Mouse (Mus musculus) gastrocnemius, adult 2 months (tissue): ENCODE results near the gene Prmt1. TPM values are rescaled to one million over a fixed set of nuclear protein-coding genes. Genes with fewer than 3 reads are reported as not detected.
A peak's percentile ranks its signal among the peaks of the same experiment; 100 is the strongest.

Experiments used
- DNase-seq: peaks from one replicate; pipeline ENCODE4 v3.0.0; 2022
- H3K27ac ChIP-seq: fragments of 200-600 bp; 2 replicates; pipeline ENCODE4 v1.8.1; 2022; ENCODE audit warnings: mild to moderate bottlenecking
- H3K4me3 ChIP-seq: fragments of 200-600 bp; 2 replicates; pipeline ENCODE4 v1.8.1; 2022; ENCODE audit warnings: mild to moderate bottlenecking, moderate library complexity
- CTCF ChIP-seq: fragments of 200-600 bp; IDR thresholded peaks from 2 replicates; pipeline ENCODE4 v1.8.1; 2022; ENCODE audit warnings: antibody characterized with exemption, mild to moderate bottlenecking, moderate library complexity
- intact Hi-C: fragments of 180-260 bp; cut with DNase I; formaldehyde crosslinking; loops from one replicate; pipeline ENCODE4 v1.15.1; 2025
- total RNA-seq, 2 experiments: library from RNA; stranded (reverse); gene quantifications; 2 replicates each; pipeline ENCODE4 v1.2.3; 2021

The Prmt1 gene
- total RNA-seq, 2 experiments from 2014 or later, result 126 to 136 TPM

GRCm38 (mm10) chr7:45019031-45019571 lies 32.7 kb upstream of the Prmt1 start:
- intact Hi-C loops, result loop anchor here (2.0 kb wide), 1 partner anchor 34 kb away; the partner anchor contains the start of gene Prr12
- Histone ChIP-seq H3K27ac (peak overlapping the region; percentile 98), H3K4me3 (peak overlapping the region; percentile 94)
- DNase-seq, result peak; percentile 84
- no peak for TF ChIP-seq CTCF

- DNase-seq, result peak; percentile 93
- intact Hi-C loops, result loop anchor here (2.0 kb wide), 1 partner anchor 35 kb away; the partner anchor contains the start of gene Prr12
- TF ChIP-seq CTCF, result peak; percentile 34; the same call in 1 of the 2 replicates
Measured at GRCm38 (mm10) chr7:45017242-45018061, 31.1 kb upstream of the Prmt1 start, which contains the start of gene Rras. Gene Rras, plus strand, starts transcription at chr7:45017961.

DNA sequence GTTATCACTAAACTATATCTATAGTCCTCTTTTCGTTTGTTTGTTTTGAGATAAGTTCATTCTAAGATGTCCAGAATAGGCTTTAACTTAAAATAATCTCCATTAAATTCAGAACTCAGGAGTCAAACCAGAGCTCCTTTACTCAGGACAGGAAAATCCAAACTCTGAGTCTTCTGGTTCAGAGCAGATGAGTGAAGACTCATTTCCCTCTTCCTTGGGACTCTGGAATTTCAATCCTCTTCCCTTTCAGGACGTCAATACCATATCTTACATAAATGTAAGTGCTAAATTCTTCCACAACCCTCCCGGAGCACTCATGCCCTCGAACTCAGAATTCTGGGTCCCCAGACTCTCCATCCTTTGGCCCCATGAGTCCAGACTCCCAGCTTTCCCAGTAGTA lies 30.4 kb upstream of the Prmt1 start:
- TF ChIP-seq CTCF, result no peak
- intact Hi-C loops, result no loop called here

More at GRCm38 (mm10) chr7:45017242-45018061, 31.1 kb upstream of the Prmt1 start, which contains the start of gene Rras:
- Histone ChIP-seq H3K4me3 (peak within 1 kb of the TSS; percentile 94), H3K27ac (peak within 1 kb of the TSS; percentile 98)

GRCm38 (mm10) chr7:45015957-45016612 lies 29.7 kb upstream of the Prmt1 start, which contains the start of gene Scaf1:
Gene Scaf1, minus strand, starts transcription at chr7:45016363.
- intact Hi-C loops, result loop anchor here (2.0 kb wide), 2 partner anchors 17 to 29 kb away; partner anchors contain the start of genes Bcl2l12 and Prmt1
- no peak for TF ChIP-seq CTCF
- peak within 1 kb of the TSS; percentile 94 for H3K4me3 ChIP-seq

More for the DNA sequence above, 30.4 kb upstream of the Prmt1 start:
- H3K4me3 ChIP-seq, result peak overlapping the region; percentile 94
- H3K27ac ChIP-seq, result peak overlapping the region; percentile 98
- DNase-seq, result no peak

DNA sequence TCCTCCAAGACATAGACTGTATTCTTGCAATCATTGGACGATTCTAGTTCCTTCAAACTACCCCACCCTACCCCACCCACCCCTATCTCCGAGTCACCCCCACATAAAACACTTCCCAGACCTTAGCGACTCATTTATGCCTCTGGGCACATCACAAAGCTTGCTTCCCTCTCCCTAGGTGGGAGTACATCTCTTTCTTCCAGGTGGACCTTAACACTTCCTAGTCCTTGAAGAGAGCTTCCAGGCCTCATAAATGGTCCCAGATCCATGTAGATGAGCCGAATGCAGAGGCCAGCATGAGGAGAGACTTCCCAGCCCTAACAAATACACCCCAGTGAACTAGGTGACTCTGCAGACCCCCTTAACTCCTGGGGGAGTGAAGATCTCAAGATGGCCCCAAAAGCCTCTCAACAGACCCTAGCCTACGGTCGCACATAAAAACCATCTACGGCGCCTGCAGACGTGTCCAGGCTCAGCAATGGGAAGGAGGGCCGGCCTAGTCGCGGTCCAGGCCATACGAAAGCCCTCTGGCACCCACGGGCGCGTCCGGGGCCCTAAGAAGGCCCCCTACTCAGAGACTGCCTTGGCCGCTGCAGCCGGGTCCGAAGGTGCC lies 29.1 kb upstream of the Prmt1 start:
- TF ChIP-seq CTCF, result no peak
- intact Hi-C loops, result loop anchor here (2.0 kb wide), 2 partner anchors 17 to 29 kb away; partner anchors contain the start of genes Bcl2l12 and Prmt1
- DNase-seq, result no peak
- Histone ChIP-seq H3K27ac (peak overlapping the region; percentile 98), H3K4me3 (peak overlapping the region; percentile 94)

More at GRCm38 (mm10) chr7:45015957-45016612, 29.7 kb upstream of the Prmt1 start, which contains the start of gene Scaf1:
- peak within 1 kb of the TSS; percentile 98 for H3K27ac ChIP-seq
- peak; percentile 100 for DNase-seq

GRCm38 (mm10) chr7:45014096-45014451 lies 27.7 kb upstream of the Prmt1 start:
- intact Hi-C loops, result loop anchor here (2.0 to 5.0 kb wide), 3 partner anchors 15 to 117 kb away; partner anchors contain the start of genes Bcl2l12, Fuz and Prmt1
- H3K4me3 ChIP-seq, result no peak overlapping the region
- DNase-seq, result no peak
- H3K27ac ChIP-seq, result no peak overlapping the region
- no peak for TF ChIP-seq CTCF

DNA sequence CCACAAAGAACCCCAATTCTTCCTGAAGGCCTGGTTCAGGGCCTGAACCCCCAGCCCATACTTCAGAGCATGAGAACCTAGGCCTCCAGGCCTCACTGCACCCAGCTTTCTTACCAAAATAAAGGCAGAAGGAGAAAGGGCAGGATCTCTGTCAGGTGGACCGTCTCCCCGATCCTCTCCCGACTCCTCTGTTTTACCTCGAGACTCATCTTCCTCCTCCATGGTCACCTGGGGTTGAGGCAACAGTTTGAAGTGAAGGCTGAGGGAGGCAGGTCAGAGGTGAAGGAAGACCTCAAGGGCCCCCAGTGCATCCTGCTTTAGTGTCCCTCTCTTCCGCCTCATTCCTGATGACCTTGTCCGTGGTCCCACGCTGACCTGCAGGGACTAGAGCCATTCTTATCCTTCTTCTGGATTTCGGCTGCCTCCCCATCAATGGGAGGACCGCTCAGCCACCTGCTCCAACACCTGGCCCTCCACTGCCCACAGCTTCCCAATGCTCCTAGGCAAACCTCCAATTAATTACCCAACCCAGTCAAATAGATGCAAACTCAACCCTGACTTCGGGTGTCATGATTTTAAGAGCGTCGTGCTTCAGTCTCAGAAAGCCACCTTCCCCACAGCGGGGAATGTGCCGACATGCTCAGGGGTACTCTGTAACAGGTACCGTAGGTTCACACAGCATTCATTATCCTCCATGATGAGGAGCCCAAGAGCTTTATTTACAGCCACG lies 27.2 kb upstream of the Prmt1 start:
- Histone ChIP-seq H3K4me3 (no peak overlapping the region), H3K27ac (no peak overlapping the region)
- intact Hi-C loops, result loop anchor here (2.0 to 5.0 kb wide), 3 partner anchors 15 to 116 kb away; partner anchors contain the start of genes Bcl2l12, Fuz and Prmt1
- DNase-seq, result no peak
- no peak for TF ChIP-seq CTCF

- DNase-seq, result no peak
- intact Hi-C loops, result loop anchor here (5.0 kb wide), 1 partner anchor 116 kb away; the partner anchor contains the start of gene Fuz
- no peak overlapping the region for H3K27ac ChIP-seq
- H3K4me3 ChIP-seq, result no peak overlapping the region
- TF ChIP-seq CTCF, result no peak
Measured at GRCm38 (mm10) chr7:45012824-45013223, 26.5 kb upstream of the Prmt1 start.

DNA sequence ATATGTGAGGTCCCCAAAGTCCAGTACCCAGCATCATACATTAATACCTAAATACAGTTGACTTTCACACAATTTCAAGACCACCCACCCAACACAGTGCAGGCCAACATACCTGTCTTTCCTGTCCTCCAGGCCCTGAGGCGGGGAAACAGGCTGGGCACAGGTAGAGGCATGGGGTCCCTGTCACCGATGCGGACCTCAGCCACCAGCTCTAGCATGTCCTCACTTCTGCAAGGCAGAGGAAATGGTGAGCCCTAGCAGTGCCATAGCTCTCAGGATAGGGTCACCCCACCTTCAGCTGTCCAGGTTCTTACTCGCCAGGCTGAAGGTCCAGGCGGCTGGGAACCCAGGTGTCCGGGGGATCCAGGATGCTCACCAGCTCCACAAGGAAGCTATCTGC lies 25.6 kb upstream of the Prmt1 start:
- intact Hi-C loops, result loop anchor here (5.0 kb wide), 1 partner anchor 115 kb away; the partner anchor contains the start of gene Fuz
- no peak for DNase-seq
- Histone ChIP-seq H3K4me3 (no peak overlapping the region), H3K27ac (no peak overlapping the region)
- TF ChIP-seq CTCF, result no peak

DNA sequence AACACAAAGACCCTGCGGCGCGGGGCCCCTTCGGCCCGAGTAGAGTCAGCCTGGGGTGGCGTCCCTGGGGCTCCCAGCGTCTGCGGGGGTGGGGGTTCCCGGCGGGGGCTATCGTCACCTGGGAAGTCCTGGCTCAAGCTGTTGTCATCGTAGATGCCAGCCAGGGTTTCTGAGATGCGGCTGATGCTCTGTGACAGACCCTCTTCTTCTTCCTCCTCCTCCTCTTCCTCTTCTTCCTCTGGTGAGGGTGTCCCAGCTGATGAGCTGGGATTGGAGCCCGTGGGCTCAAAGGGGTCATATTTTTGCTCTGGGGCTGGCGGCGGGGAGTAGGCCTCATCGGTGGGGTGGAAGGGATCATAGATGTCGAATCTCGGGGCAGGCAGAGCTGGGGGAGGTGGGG lies 22.0 kb upstream of the Prmt1 start:
- Histone ChIP-seq H3K4me3 (no peak overlapping the region), H3K27ac (no peak overlapping the region)
- TF ChIP-seq CTCF, result no peak
- DNase-seq, result no peak
- intact Hi-C loops, result no loop called here

DNA sequence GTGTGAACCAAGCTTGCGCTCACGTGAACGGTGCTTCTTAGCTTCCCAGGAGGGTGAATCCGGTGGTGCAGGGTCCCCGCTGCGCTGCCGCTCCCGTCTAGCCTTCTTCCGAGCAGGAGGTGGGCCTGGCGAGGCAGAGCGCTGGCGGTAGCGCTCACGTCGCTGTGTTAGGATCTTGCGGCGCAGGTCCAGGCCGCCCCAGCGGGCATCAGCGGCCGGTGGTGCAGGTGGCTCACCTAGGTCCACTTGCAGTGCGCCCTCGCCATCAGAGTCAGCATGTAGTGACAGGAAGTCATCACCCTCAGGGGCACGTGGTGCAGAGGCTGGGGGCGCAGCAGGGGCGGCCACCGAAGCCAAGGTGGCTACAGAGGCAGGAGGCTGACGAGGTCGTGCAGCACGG lies 21.5 kb upstream of the Prmt1 start:
- no peak for TF ChIP-seq CTCF
- DNase-seq, result no peak
- intact Hi-C loops, result no loop called here
- Histone ChIP-seq H3K4me3 (no peak overlapping the region), H3K27ac (no peak overlapping the region)
